ENCODE assay signal across 23 mouse cellular contexts in the genomic region with DNA sequence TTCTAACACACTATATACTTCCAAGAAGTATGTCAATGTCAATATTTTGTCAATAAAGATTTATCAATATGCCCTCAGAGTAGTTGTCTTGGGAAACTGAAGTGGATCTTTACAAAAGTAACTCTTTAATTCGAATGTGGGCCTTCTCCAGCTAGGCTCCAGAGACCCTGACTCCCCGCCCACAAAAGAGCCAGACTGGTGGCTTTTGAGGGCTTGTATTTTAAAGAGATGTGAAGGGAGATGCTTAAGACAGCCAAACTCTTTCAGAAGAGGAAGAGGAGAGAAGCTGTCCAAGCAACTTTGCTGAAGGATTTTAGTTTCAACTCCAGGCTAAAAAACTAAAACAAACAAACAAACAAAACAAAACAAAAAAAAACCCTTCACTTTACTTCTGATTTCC. TPM values are rescaled to one million over a fixed set of nuclear protein-coding genes. Genes with fewer than 3 reads are reported as not detected.
DNase-seq lines count a peak whose midpoint lies in the region; ATAC-seq and TF ChIP-seq lines count a peak whose summit lies in the region.
"Had no signal": no experiment of that assay in that cellular context is flagged by ENCODE, and none has a peak within 500 bp of the region (broad histone marks: within the 10 kb centered on the region; RNA-seq: fewer than 3 reads in every experiment).

No protein-coding gene starts in this region.

- DNase-seq in kidney, adult 18-20 months, result no peak
- DNase-seq in brain, embryonic 14.5 days (ENCODE audit: low read depth), result peak; percentile 53
- no peak for DNase-seq in frontal cortex, postnatal 14 days (ENCODE audit: low spot score in 2 of 2)
- DNase-seq: adrenal gland, adult 2 months; cerebellum, adult 9-11 months; gastrocnemius, postnatal 14 days; heart, adult 18-20 months; heart, postnatal 36 days; kidney, postnatal 25 days; lung, postnatal 14 days; thymus, postnatal 25 days had no signal

- ATAC-seq in kidney, embryonic 16.5 days (ENCODE audit: low FRiP score, low TSS enrichment), result no peak
- no peak for ATAC-seq in embryonic facial prominence, embryonic 15.5 days (ENCODE audit: insufficient number of reproducible peaks, low FRiP score, low TSS enrichment, low read depth)
- ATAC-seq in forebrain, embryonic 16.5 days, result no peak
- no peak for ATAC-seq in CD4-positive, CD25-positive, alpha-beta regulatory T cell, adult 4 months
- ATAC-seq: intestine, embryonic 16.5 days had no signal

- peak overlapping the region; percentile 51 for H3K9ac ChIP-seq in kidney, embryonic 16.5 days (replicated peaks; ENCODE audit: low read length)
- H3K9ac ChIP-seq in embryonic facial prominence, embryonic 15.5 days, result no peak overlapping the region
- no peak overlapping the region for H3K9ac ChIP-seq in forebrain, embryonic 16.5 days (replicated peaks; ENCODE audit: low read depth, low read length)
- H3K9ac ChIP-seq: hindbrain, embryonic 15.5 days; limb, embryonic 15.5 days; neural tube, embryonic 15.5 days had no signal

- H3K27me3 ChIP-seq in kidney, embryonic 16.5 days (ENCODE audit: insufficient read depth, low read length), result peaks cover 84% of the 10 kb centered on the region
- peaks cover 88% of the 10 kb centered on the region for H3K27me3 ChIP-seq in embryonic facial prominence, embryonic 15.5 days
- peaks cover 23% of the 10 kb centered on the region for H3K27me3 ChIP-seq in forebrain, embryonic 16.5 days (replicated peaks; ENCODE audit: control insufficient read depth, insufficient read depth, low read length)

- H3K27ac ChIP-seq in kidney, embryonic 16.5 days (ENCODE audit: low read length), result peak overlapping the region; percentile 68
- H3K27ac ChIP-seq in embryonic facial prominence, embryonic 15.5 days (replicated peaks), result no peak overlapping the region
- H3K27ac ChIP-seq in forebrain, embryonic 16.5 days (ENCODE audit: low read length), result peak overlapping the region; percentile 78
- H3K27ac ChIP-seq: hindbrain, embryonic 15.5 days; limb, embryonic 15.5 days; neural tube, embryonic 15.5 days had no signal

- H3K9me3 ChIP-seq in kidney, embryonic 16.5 days (ENCODE audit: low read length), result no peaks in the 10 kb centered on the region
- H3K9me3 ChIP-seq in embryonic facial prominence, embryonic 15.5 days (replicated peaks), result no peaks in the 10 kb centered on the region
- H3K9me3 ChIP-seq in forebrain, embryonic 16.5 days (ENCODE audit: control insufficient read depth, low read length), result no peaks in the 10 kb centered on the region
- H3K9me3 ChIP-seq: hindbrain, embryonic 15.5 days; limb, embryonic 15.5 days; megakaryocyte, embryonic 14.5 days; neural tube, embryonic 15.5 days had no signal

- no peak for TF ChIP-seq POLR2A in brain, embryonic 14.5 days (IDR thresholded peaks at IDR 0.05; ENCODE audit: borderline replicate concordance, extremely low read depth, insufficient read depth, insufficient read length, poor library complexity, severe bottlenecking)

- H3K4me2 ChIP-seq in kidney, embryonic 16.5 days (replicated peaks; ENCODE audit: low read depth, low read length), result peak overlapping the region; percentile 58
- 0 out of 2 replicates have a peak overlapping the region, but pooled peaks have one; percentile 17 for H3K4me2 ChIP-seq in embryonic facial prominence, embryonic 15.5 days (replicated peaks)
- H3K4me2 ChIP-seq in forebrain, embryonic 16.5 days (ENCODE audit: low read length), result peak overlapping the region; percentile 37
- H3K4me2 ChIP-seq: hindbrain, embryonic 15.5 days; limb, embryonic 15.5 days; neural tube, embryonic 15.5 days had no signal

- H3K4me3 ChIP-seq in kidney, embryonic 16.5 days (ENCODE audit: low read length), result peak overlapping the region; percentile 16; the same call in 1 of the 2 replicates
- H3K4me3 ChIP-seq in embryonic facial prominence, embryonic 15.5 days (replicated peaks), result no peak overlapping the region
- H3K4me3 ChIP-seq in forebrain, embryonic 16.5 days (replicated peaks; ENCODE audit: low read length), result no peak overlapping the region
- H3K4me3 ChIP-seq: hindbrain, embryonic 15.5 days; limb, embryonic 15.5 days; megakaryocyte, embryonic 14.5 days; neural tube, embryonic 15.5 days had no signal

- no peak for TF ChIP-seq CTCF in brain, embryonic 14.5 days (IDR thresholded peaks at IDR 0.05; ENCODE audit: borderline replicate concordance, extremely low read depth, insufficient read depth, insufficient read length)

- H3K36me3 ChIP-seq in kidney, embryonic 16.5 days (ENCODE audit: insufficient read depth, low read length), result no peaks in the 10 kb centered on the region
- H3K36me3 ChIP-seq in embryonic facial prominence, embryonic 15.5 days, result no peaks in the 10 kb centered on the region
- H3K36me3 ChIP-seq in forebrain, embryonic 16.5 days (ENCODE audit: control insufficient read depth, insufficient read depth), result no peaks in the 10 kb centered on the region
- H3K36me3 ChIP-seq: hindbrain, embryonic 15.5 days; limb, embryonic 15.5 days; neural tube, embryonic 15.5 days had no signal

- peaks cover 34% of the 10 kb centered on the region for H3K4me1 ChIP-seq in kidney, embryonic 16.5 days (ENCODE audit: insufficient read depth, low read length)
- peaks cover 28% of the 10 kb centered on the region for H3K4me1 ChIP-seq in embryonic facial prominence, embryonic 15.5 days
- peaks cover 66% of the 10 kb centered on the region for H3K4me1 ChIP-seq in forebrain, embryonic 16.5 days (replicated peaks; ENCODE audit: control insufficient read depth, insufficient read depth, low read length)

- WGBS in kidney, embryonic 16.5 days, result 12% methylated on average over 2 of the region's 2 CpGs
- 27% methylated on average over 2 of the region's 2 CpGs for WGBS in embryonic facial prominence, embryonic 15.5 days
- WGBS in forebrain, embryonic 16.5 days, result 13% methylated on average over 2 of the region's 2 CpGs

RNA-seq across cellular contexts. Expression of a gene that starts 7.1 kb away (rescaled TPM):
- polyA plus RNA-seq in kidney, embryonic 16.5 days (2015; fragmentation: Nextera tagmentation; extraction: Ambion mirVana), result 29.7 and 38.1 TPM in 2 replicates
- 17.7 and 20.7 TPM in 2 replicates for polyA plus RNA-seq in brain, embryonic 14.5 days (2012; rRNA removed)
- polyA plus RNA-seq in embryonic facial prominence, embryonic 15.5 days (2015; fragmentation: Nextera tagmentation; extraction: Ambion mirVana), result 15.6 and 18.2 TPM in 2 replicates
- polyA plus RNA-seq in forebrain, embryonic 16.5 days (2015; fragmentation: Nextera tagmentation; extraction: Ambion mirVana), result 13.1 and 13.8 TPM in 2 replicates
- not detected for polyA plus RNA-seq in CD4-positive, CD25-positive, alpha-beta regulatory T cell, adult 4 months (2017; shearing (Covaris generic))
- polyA plus RNA-seq: C2C12; heart, embryonic 14.5 days; intestine, embryonic 16.5 days; liver, embryonic 16.5 days had no signal

Comparison
In these comparisons a context has a peak if more than half of its experiments do, and no peak if none do; other contexts are left out.
1. RNA of a gene that starts 7.1 kb away (polyA plus RNA-seq): 29.7 to 38.1 TPM in kidney, embryonic 16.5 days, 15.6 to 18.2 TPM in embryonic facial prominence, embryonic 15.5 days, 17.7 to 20.7 TPM in brain, embryonic 14.5 days and 13.1 to 13.8 TPM in forebrain, embryonic 16.5 days; not detected in CD4-positive, CD25-positive, alpha-beta regulatory T cell, adult 4 months; every median in the first group is over 10 times any median in the second.
2. Peak in every context shown above with its lines, with median percentiles within 50 percentile points of each other: H3K4me2 ChIP-seq.